Mouse (Mus musculus) ES-Bruce4 (cell line): ENCODE measurements around the gene Hemgn.

ENCODE experiments used
- CTCF ChIP-seq: IDR thresholded peaks from one replicate; pipeline ENCODE4 v1.8.1; 2011; ENCODE audit warnings: low read depth, low read length
- EP300 ChIP-seq: IDR thresholded peaks from 2 replicates; pipeline ENCODE4 v1.6.1; 2011; ENCODE audit warnings: low read depth, low read length; ENCODE audit not compliant: insufficient read depth
- POLR2A ChIP-seq: IDR thresholded peaks from one replicate; pipeline ENCODE4 v1.8.1; 2011; ENCODE audit warnings: low read length; ENCODE audit not compliant: insufficient read depth

DNA sequence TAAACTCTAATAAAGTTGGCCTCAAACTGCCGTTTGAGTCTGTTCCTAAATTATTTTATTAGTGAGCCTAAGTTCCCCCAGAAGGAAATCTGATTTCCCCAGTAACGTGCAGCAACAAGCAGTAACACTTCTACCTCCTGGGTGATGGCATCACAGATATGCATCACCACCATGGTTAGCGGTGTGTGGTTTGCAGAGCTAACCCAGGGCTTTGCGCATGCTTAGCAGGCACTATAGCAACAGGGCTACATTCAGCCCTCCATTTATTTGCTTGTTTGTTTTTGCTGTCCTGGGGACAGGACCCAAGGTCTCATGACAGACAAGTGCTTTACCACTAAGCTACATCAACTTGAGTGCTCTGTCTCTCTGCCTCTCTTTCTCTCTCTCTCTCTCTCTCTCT, 29.2 kb upstream of the Hemgn start:
- TF ChIP-seq CTCF (no peak), EP300 (no peak), POLR2A (no peak)
